Mouse (Mus musculus) left cerebral cortex, adult 2 months (tissue): ENCODE measurements around the gene Pih1d1. TPM values are rescaled to one million over a fixed set of nuclear protein-coding genes. Genes with fewer than 3 reads are reported as not detected.

Experiments used
- DNase-seq, 2 experiments: peaks; one replicate each; pipeline ENCODE4 v3.0.0; 2021 to 2022; ENCODE audit warnings: low spot score in 2 of 2, mixed read lengths in 1 of 2; ENCODE audit errors: extremely low spot score in 1 of 2
- H3K27ac ChIP-seq: fragments of 200-600 bp; 2 replicates; pipeline ENCODE4 v1.8.1; 2022
- H3K4me3 ChIP-seq: fragments of 200-600 bp; 2 replicates; pipeline ENCODE4 v1.8.1; 2022
- CTCF ChIP-seq: fragments of 200-600 bp; IDR thresholded peaks from 2 replicates; pipeline ENCODE4 v1.8.1; 2022; ENCODE audit warnings: antibody characterized with exemption, mild to moderate bottlenecking, moderate library complexity
- intact Hi-C: fragments of 180-260 bp; cut with DNase I; formaldehyde crosslinking; loops from one replicate; pipeline ENCODE4 v1.15.1; 2025
- total RNA-seq, 2 experiments: library from RNA; stranded (reverse); gene quantifications; 2 replicates each; pipeline ENCODE4 v1.2.3; 2021

Pih1d1 gene
- total RNA-seq, 2 experiments from 2014 or later: 47.6 to 48.4 TPM

GRCm38 (mm10) chr7:45137171-45138006 is 16.7 kb upstream of the Pih1d1 start:
- TF ChIP-seq CTCF: no peak
- intact Hi-C loops: no loop called here
- Histone ChIP-seq H3K4me3 (no peak overlapping the region), H3K27ac (no peak overlapping the region)
- DNase-seq: no peak

GRCm38 (mm10) chr7:45138403-45138802 is 15.7 kb upstream of the Pih1d1 start:
- intact Hi-C loops: no loop called here

GRCm38 (mm10) chr7:45139904-45140723 is 14.0 kb upstream of the Pih1d1 start:
- no peak overlapping the region for H3K27ac ChIP-seq
- no peak for TF ChIP-seq CTCF
- intact Hi-C loops: no loop called here
- no peak for DNase-seq
- H3K4me3 ChIP-seq: no peak overlapping the region

More at GRCm38 (mm10) chr7:45138403-45138802, 15.7 kb upstream of the Pih1d1 start:
- no peak for DNase-seq
- H3K4me3 ChIP-seq: no peak overlapping the region
- TF ChIP-seq CTCF: no peak
- H3K27ac ChIP-seq: no peak overlapping the region

GRCm38 (mm10) chr7:45141319-45141718 is 12.8 kb upstream of the Pih1d1 start:
- H3K4me3 ChIP-seq: no peak overlapping the region
- no peak for TF ChIP-seq CTCF
- no peak overlapping the region for H3K27ac ChIP-seq
- no peak for DNase-seq
- intact Hi-C loops: no loop called here

GRCm38 (mm10) chr7:45141914-45142313 is 12.2 kb upstream of the Pih1d1 start:
- DNase-seq: no peak
- no peak for TF ChIP-seq CTCF
- intact Hi-C loops: no loop called here
- no peak overlapping the region for H3K4me3 ChIP-seq
- H3K27ac ChIP-seq: no peak overlapping the region

GRCm38 (mm10) chr7:45144368-45145174 is 9.5 kb upstream of the Pih1d1 start:
- H3K27ac ChIP-seq: no peak overlapping the region
- intact Hi-C loops: no loop called here
- no peak for TF ChIP-seq CTCF
- H3K4me3 ChIP-seq: no peak overlapping the region
- no peak for DNase-seq

GRCm38 (mm10) chr7:45145460-45145859 is 8.6 kb upstream of the Pih1d1 start:
- TF ChIP-seq CTCF: no peak
- no peak overlapping the region for H3K27ac ChIP-seq
- H3K4me3 ChIP-seq: no peak overlapping the region
- intact Hi-C loops: no loop called here
- DNase-seq: no peak

GRCm38 (mm10) chr7:45147267-45147666 is 6.8 kb upstream of the Pih1d1 start:
- intact Hi-C loops: no loop called here
- H3K27ac ChIP-seq: no peak overlapping the region
- no peak overlapping the region for H3K4me3 ChIP-seq
- DNase-seq: no peak
- no peak for TF ChIP-seq CTCF

- no peak for DNase-seq
- Histone ChIP-seq H3K4me3 (no peak overlapping the region), H3K27ac (no peak overlapping the region)
- TF ChIP-seq CTCF: no peak
- intact Hi-C loops: no loop called here
Observed at GRCm38 (mm10) chr7:45147899-45148298, 6.2 kb upstream of the Pih1d1 start.

GRCm38 (mm10) chr7:45148534-45149098 is 5.5 kb upstream of the Pih1d1 start:
- no peak for TF ChIP-seq CTCF
- intact Hi-C loops: no loop called here
- Histone ChIP-seq H3K27ac (no peak overlapping the region), H3K4me3 (no peak overlapping the region)
- DNase-seq: no peak

- intact Hi-C loops: no loop called here
- H3K27ac ChIP-seq: no peak overlapping the region
- H3K4me3 ChIP-seq: no peak overlapping the region
- no peak for DNase-seq
- no peak for TF ChIP-seq CTCF
Observed at GRCm38 (mm10) chr7:45149545-45149944, 4.6 kb upstream of the Pih1d1 start.
